Mouse (Mus musculus) liver, embryonic 14.5 days (tissue): ENCODE measurements at regions not wholly inside any gene's neighbourhood (a gene's known extent, or its start where the extent isn't known, plus 50 kb on each side); places are given as distances from the start of the nearest gene placed in this dataset.

Experiments
- ATAC-seq: fragments of 200-750 bp; cut with Nextera tagmentation; 2 replicates; pipeline ENCODE4 v1.8.0; 2017; ENCODE audit warnings: moderate number of reproducible peaks, mild to moderate bottlenecking, moderate library complexity; ENCODE audit not compliant: insufficient read depth
- DNase-seq, 3 experiments: peaks; one replicate each; pipeline ENCODE4 v3.0.0-alpha.2; 2012 to 2013; ENCODE audit warnings: low read depth in 3 of 3, low spot score in 3 of 3
- H3K27ac ChIP-seq: fragments of 300-500 bp; sonication (generic); 2 replicates; pipeline ENCODE4 v1.5.1; 2014; ENCODE audit warnings: moderate library complexity, mild to moderate bottlenecking, control low read depth, inconsistent platforms
- H3K27me3 ChIP-seq: fragments of 300-500 bp; sonication (generic); 2 replicates; pipeline ENCODE4 v1.6.1; 2014; ENCODE audit warnings: mild to moderate bottlenecking, low read length, moderate library complexity; ENCODE audit not compliant: control insufficient read depth, insufficient read depth
- H3K36me3 ChIP-seq: fragments of 300-500 bp; sonication (generic); replicated peaks from 2 replicates; pipeline ENCODE4 v1.6.1; 2014; ENCODE audit warnings: low read depth; ENCODE audit not compliant: control insufficient read depth, insufficient read depth
- H3K4me1 ChIP-seq, 2 experiments: fragments of 200-500 bp in 1 of 2; fragments of 300-500 bp in 1 of 2; sonication (generic) in 1 of 2; replicated peaks; 2 replicates each; pipeline ENCODE4 v1.6.1; 2012 to 2014; ENCODE audit warnings: antibody characterized with exemption in 1 of 2, inconsistent platforms in 1 of 2, low read length in 1 of 2; ENCODE audit not compliant: control insufficient read depth in 2 of 2, insufficient read depth in 2 of 2
- H3K4me2 ChIP-seq: fragments of 300-500 bp; sonication (generic); 2 replicates; pipeline ENCODE4 v1.6.1; 2014; ENCODE audit warnings: low read depth, mild to moderate bottlenecking, control low read depth, moderate library complexity
- H3K4me3 ChIP-seq, 2 experiments: fragments of 200-500 bp in 1 of 2; fragments of 300-500 bp in 1 of 2; sonication (generic) in 1 of 2; 2 replicates each; pipeline ENCODE4 v1.5.1; 2012 to 2014; ENCODE audit warnings: low read depth in 2 of 2, low read length in 2 of 2, mild to moderate bottlenecking in 2 of 2, control low read depth in 1 of 2, inconsistent platforms in 1 of 2, moderate library complexity in 1 of 2; ENCODE audit not compliant: insufficient read depth in 1 of 2
- H3K9ac ChIP-seq: fragments of 300-500 bp; sonication (generic); replicated peaks from 2 replicates; pipeline ENCODE4 v1.6.1; 2014; ENCODE audit warnings: mild to moderate bottlenecking, control low read depth, moderate library complexity
- H3K9me3 ChIP-seq: fragments of 300-500 bp; sonication (generic); 2 replicates; pipeline ENCODE4 v1.6.1; 2016; ENCODE audit warnings: low read length, mixed read lengths; ENCODE audit not compliant: control insufficient read depth
- CTCF ChIP-seq: IDR thresholded peaks from 2 replicates; pipeline ENCODE4 v1.5.1; 2016; ENCODE audit warnings: antibody characterized with exemption, low read depth, control low read depth
- EP300 ChIP-seq: IDR thresholded peaks from 2 replicates; pipeline ENCODE4 v1.6.1; 2016; ENCODE audit warnings: antibody characterized with exemption, low read depth
- WGBS: fragments of 180-500 bp; shearing (Covaris S2); extraction: QIAGEN DNeasy Blood & Tissue Kit; methylation state at CpG from one replicate; pipeline ENCODE4 v1.1.7; 2014; ENCODE audit not compliant: insufficient replicate concordance; 5-methylcytosine and 5-hydroxymethylcytosine counted together

DNA sequence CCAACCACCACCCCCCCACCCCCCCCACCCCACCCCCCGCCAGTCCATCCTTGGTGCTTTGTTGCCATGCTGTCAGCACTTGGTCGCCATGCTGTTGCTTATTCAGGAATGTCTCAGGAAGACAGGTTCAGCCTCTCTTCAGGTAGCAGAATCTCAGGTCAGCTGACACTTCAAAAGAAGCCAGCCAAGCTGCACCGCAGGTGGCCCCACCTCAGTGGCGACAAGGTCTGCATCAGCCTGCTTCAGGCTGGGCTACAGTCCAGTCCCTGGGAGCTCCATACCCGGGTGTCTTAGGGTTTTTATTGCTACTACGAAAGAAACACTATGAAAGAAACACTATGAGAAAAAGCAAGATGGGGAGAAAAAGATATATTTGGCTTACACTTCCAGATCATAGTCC lies 82.4 kb upstream of the Cop1 start:
- 48% methylated on average over 6 of the region's 6 CpGs for WGBS
- Histone ChIP-seq H3K9me3 (no peaks in the 10 kb centered on the region), H3K36me3 (no peaks in the 10 kb centered on the region), H3K4me3 (no peak overlapping the region), H3K4me1 (no peaks in the 10 kb centered on the region), H3K9ac (no peak overlapping the region), H3K4me2 (no peak overlapping the region), H3K27me3 (no peaks in the 10 kb centered on the region), H3K27ac (no peak overlapping the region)
- no peak for ATAC-seq
- no peak for TF ChIP-seq EP300
- no peak for TF ChIP-seq CTCF
- no peak for DNase-seq

DNA sequence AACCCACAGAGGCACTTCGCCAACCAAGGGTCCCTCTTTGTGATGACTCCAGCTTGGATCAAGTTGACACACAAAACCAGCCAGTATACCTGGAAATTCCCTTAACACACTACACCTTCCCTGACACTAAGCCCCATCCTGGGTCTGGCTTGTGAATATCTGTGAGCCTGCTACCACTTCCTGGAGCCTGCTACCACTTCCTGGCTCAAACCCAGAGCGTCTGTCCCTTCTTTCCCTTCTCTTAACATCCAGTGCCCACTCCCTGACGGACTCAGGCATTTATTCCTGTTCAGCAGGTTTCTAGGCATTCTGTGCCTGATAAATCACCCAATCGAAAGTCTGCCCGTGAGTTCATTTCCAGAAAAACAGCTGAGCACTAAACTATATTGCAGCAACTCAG lies 81.8 kb upstream of the Cop1 start:
- H3K27me3 ChIP-seq, result no peaks in the 10 kb centered on the region
- TF ChIP-seq CTCF, result no peak
- TF ChIP-seq EP300, result no peak
- no peak overlapping the region for H3K27ac ChIP-seq
- no peak overlapping the region for H3K4me2 ChIP-seq
- ATAC-seq (no peak), DNase-seq (no peak)
- H3K9me3 ChIP-seq, result no peaks in the 10 kb centered on the region
- no peak overlapping the region for H3K4me3 ChIP-seq
- H3K36me3 ChIP-seq, result no peaks in the 10 kb centered on the region
- 35% methylated on average over 5 of the region's 5 CpGs for WGBS
- H3K4me1 ChIP-seq, result no peaks in the 10 kb centered on the region
- H3K9ac ChIP-seq, result no peak overlapping the region

DNA sequence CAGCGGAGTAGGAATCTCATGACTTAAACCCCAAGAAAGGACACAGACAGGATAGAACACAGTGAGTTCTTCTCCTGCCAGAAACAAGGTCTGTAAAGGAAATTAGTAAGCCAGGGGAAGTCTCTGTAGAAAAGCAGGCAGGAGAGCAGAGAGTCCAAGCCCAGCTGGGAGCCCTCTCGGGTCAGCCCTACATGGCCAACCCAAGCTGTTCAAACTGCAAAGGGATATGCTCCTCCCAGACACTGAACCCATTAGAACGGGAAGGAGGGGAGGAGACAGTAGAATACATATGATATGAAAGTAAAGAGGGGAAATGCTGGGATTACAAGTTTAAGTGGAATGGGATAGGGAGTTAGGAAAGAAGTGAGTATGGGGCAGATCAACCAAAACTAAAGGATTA lies 75.7 kb upstream of the Cop1 start:
- DNase-seq (no peak), ATAC-seq (no peak)
- no peak overlapping the region for H3K9ac ChIP-seq
- H3K4me2 ChIP-seq, result no peak overlapping the region
- no peak for TF ChIP-seq CTCF
- TF ChIP-seq EP300, result no peak
- no peaks in the 10 kb centered on the region for H3K9me3 ChIP-seq
- WGBS, result 59% methylated on average over 3 of the region's 3 CpGs
- H3K36me3 ChIP-seq, result no peaks in the 10 kb centered on the region
- H3K4me1 ChIP-seq, result peaks cover 7% of the 10 kb centered on the region in 2 experiments
- H3K4me3 ChIP-seq, result no peak overlapping the region
- no peaks in the 10 kb centered on the region for H3K27me3 ChIP-seq
- H3K27ac ChIP-seq, result no peak overlapping the region

DNA sequence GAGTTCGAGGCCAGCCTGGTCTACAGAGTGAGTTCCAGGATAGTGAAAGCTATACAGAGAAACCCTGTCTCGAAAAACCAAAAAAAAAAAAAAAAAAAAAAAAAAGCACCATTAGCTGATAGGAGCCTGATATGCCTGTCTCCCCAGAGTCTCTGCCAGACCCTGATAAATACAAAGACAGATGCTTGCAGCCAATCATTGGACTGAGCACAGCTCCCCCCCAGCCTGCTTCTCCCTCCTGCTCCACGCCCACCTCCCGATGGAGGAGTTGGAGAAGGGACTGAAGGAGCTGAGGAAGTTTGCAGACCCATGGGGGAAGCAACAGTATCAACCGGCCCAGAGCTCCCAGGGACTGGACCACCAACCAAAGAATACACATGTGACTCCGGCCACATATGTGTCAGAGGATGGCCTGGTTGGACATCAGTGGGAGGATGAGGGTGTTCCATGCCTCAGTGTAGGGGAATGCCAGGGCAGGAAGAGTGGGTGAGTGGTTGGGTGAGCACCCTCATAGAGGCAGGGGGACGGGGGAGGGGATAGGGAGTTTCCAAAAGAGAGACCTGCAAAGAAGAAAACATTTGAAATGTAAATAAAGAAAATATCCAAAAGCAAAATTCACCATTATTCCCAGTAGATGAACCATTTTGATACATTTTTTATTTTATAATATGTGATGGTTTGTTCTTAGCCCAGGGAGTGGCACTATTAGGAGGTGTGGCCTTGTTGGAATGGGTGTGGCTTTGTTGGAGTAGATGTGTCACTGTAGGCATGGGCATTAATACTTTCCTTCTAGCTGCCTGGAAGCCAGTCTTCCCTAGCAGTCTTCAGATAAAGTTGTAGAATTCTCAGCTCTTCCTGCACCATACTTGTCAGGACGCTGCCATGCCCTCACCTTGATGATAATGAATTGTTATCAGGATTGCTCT lies 71.8 kb upstream of the Cop1 start:
- Histone ChIP-seq H3K4me2 (peak overlapping the region; percentile 33), H3K27ac (no peak overlapping the region), H3K4me1 (peaks cover 7% of the 10 kb centered on the region in 2 experiments), H3K27me3 (no peaks in the 10 kb centered on the region), H3K36me3 (no peaks in the 10 kb centered on the region), H3K9me3 (no peaks in the 10 kb centered on the region), H3K9ac (no peak overlapping the region), H3K4me3 (no peak overlapping the region)
- no peak for TF ChIP-seq CTCF
- TF ChIP-seq EP300, result no peak
- DNase-seq, result peak; percentile 5 to 12 (median 9)
- 49% methylated on average over 8 of the region's 8 CpGs for WGBS
- peak; percentile 89 for ATAC-seq

DNA sequence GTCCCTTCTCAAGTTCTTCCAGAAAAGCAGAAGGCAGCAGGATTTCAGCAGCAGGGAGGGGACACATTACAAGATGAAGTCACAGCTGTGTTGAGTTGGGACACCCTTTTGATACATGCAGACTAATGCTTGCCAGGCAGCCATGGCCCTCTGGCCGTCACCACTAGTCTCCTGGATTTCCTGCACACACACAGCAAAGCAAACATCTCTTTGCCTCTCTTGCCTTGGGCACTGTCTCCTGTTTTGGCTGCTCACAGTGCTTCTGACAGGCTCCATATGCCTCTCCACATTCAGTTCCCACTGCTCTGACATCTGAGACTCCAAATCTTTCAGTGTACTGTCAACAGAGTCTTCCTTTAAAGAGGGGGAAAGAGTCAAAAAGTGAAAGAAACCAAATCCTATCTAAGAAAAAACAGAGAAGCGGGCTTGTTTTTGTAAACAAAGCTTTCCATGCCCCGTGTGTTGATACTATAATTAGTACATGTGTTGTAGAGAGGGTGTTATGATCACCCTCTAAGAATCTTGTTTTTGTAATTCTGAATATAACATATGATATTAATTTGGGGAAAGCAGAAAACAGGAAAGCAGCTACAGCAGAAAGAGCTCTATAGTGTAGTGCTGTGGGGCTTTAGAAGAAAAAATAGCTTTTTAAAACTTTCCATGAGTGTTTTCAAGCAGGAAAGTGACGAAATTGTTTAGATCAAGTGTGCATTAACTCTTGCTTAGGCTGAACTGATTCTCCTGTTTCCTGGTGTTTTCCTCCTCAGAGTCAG lies 68.8 kb upstream of the Cop1 start:
- no peak overlapping the region for H3K4me3 ChIP-seq
- no peaks in the 10 kb centered on the region for H3K36me3 ChIP-seq
- H3K4me2 ChIP-seq, result no peak overlapping the region
- peaks cover 7% of the 10 kb centered on the region in 2 experiments for H3K4me1 ChIP-seq
- DNase-seq, result no peak
- H3K9me3 ChIP-seq, result no peaks in the 10 kb centered on the region
- TF ChIP-seq EP300, result no peak
- no peak for TF ChIP-seq CTCF
- no peak overlapping the region for H3K9ac ChIP-seq
- no peaks in the 10 kb centered on the region for H3K27me3 ChIP-seq
- ATAC-seq, result no peak
- 38% methylated on average over 4 of the region's 4 CpGs for WGBS
- no peak overlapping the region for H3K27ac ChIP-seq
